Mouse (Mus musculus) heart, embryonic 10.5 days (tissue): Measurements from ENCODE around the gene Pde4d. TPM values are rescaled to one million over a fixed set of nuclear protein-coding genes. Genes with fewer than 3 reads are reported as not detected.

Experiments used
- DNase-seq: peaks from one replicate; pipeline ENCODE4 v3.0.0-alpha.2; 2017; ENCODE audit warnings: low spot score
- H3K27ac ChIP-seq: fragments of 300-500 bp; sonication (generic); 2 replicates; pipeline ENCODE4 v1.5.1; 2016; ENCODE audit warnings: mild to moderate bottlenecking
- H3K27me3 ChIP-seq: fragments of 300-500 bp; sonication (generic); 2 replicates; pipeline ENCODE4 v1.6.1; 2016; ENCODE audit warnings: mild to moderate bottlenecking; ENCODE audit not compliant: poor library complexity, insufficient read depth, severe bottlenecking
- H3K36me3 ChIP-seq: fragments of 300-500 bp; sonication (generic); 2 replicates; pipeline ENCODE4 v1.6.1; 2016; ENCODE audit warnings: mild to moderate bottlenecking, moderate library complexity
- H3K4me1 ChIP-seq: fragments of 300-500 bp; sonication (generic); 2 replicates; pipeline ENCODE4 v1.6.1; 2016; ENCODE audit warnings: mild to moderate bottlenecking
- H3K4me3 ChIP-seq: fragments of 300-500 bp; sonication (generic); 2 replicates; pipeline ENCODE4 v1.5.1; 2016; ENCODE audit warnings: mild to moderate bottlenecking, moderate library complexity
- H3K9me3 ChIP-seq: fragments of 300-500 bp; sonication (generic); 2 replicates; pipeline ENCODE4 v1.6.1; 2016; ENCODE audit warnings: mild to moderate bottlenecking, moderate library complexity
- WGBS: fragments of 180-500 bp; shearing (Covaris S2); methylation state at CpG from one replicate; pipeline ENCODE4 v1.1.7; 2016; 5-methylcytosine and 5-hydroxymethylcytosine counted together
- polyA plus RNA-seq: library from polyadenylated mRNA; unstranded; fragments of >200 nt; fragmentation: Nextera tagmentation; extraction: Ambion mirVana; gene quantifications from 2 replicates; pipeline ENCODE4 v1.2.1, GENCODE M21; 2016

Gene Pde4d
- polyA plus RNA-seq, 1 experiment from 2014 or later = 24.9 TPM

- H3K4me3 ChIP-seq = no peak overlapping the region
- no peaks in the 10 kb centered on the region for H3K9me3 ChIP-seq
- no peaks in the 10 kb centered on the region for H3K36me3 ChIP-seq
- no peaks in the 10 kb centered on the region for H3K4me1 ChIP-seq
- no peak overlapping the region for H3K27ac ChIP-seq
- 83% methylated on average over 18 of the region's 18 CpGs for WGBS
- no peak for DNase-seq
- H3K27me3 ChIP-seq = no peaks in the 10 kb centered on the region
Measured at GRCm38 (mm10) chr13:109546337-109546736, 1096.6 kb downstream of the Pde4d start.

DNA sequence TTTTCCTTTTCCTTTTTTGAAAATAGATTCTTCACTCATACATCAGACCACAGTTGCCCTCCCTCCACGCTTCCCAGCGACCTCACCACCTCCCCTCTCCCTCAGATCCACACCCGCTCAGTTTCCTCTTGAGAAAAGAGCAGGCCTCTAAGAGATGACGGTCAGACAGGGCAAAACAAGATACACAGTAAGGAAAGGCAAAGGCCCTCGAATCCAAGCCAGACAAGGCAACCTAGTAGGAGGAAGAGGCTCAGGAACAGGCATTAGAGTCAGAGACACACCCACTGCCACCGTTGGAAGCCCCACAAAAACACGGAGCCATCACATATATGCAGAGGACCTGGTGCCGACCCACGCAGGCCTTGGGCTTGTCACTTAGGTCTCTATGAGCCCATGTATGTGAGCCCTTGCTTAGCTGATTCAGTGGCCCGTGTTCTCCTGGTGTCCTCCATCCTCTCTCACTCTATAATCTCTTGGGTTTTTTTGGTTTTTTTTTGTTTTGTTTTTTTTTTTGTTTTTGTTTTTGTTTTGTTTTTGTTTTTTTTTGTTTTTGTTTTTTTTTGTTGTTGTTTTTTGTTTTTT lies 1097.3 kb downstream of the Pde4d start:
- H3K4me3 ChIP-seq = no peak overlapping the region
- no peak for DNase-seq
- H3K36me3 ChIP-seq = no peaks in the 10 kb centered on the region
- H3K27ac ChIP-seq = no peak overlapping the region
- WGBS = 73% methylated on average over 10 of the region's 10 CpGs
- no peaks in the 10 kb centered on the region for H3K9me3 ChIP-seq
- no peaks in the 10 kb centered on the region for H3K27me3 ChIP-seq
- H3K4me1 ChIP-seq = no peaks in the 10 kb centered on the region

GRCm38 (mm10) chr13:109547700-109548099 lies 1098.0 kb downstream of the Pde4d start:
- peak; percentile 86 for DNase-seq
- Histone ChIP-seq H3K9me3 (no peaks in the 10 kb centered on the region), H3K4me3 (no peak overlapping the region), H3K36me3 (no peaks in the 10 kb centered on the region), H3K27me3 (no peaks in the 10 kb centered on the region), H3K4me1 (no peaks in the 10 kb centered on the region), H3K27ac (no peak overlapping the region)
- 35% methylated on average over 6 of the region's 6 CpGs for WGBS

GRCm38 (mm10) chr13:109548263-109548662 lies 1098.5 kb downstream of the Pde4d start:
- Histone ChIP-seq H3K4me3 (no peak overlapping the region), H3K27ac (no peak overlapping the region), H3K27me3 (no peaks in the 10 kb centered on the region), H3K4me1 (no peaks in the 10 kb centered on the region), H3K9me3 (no peaks in the 10 kb centered on the region), H3K36me3 (no peaks in the 10 kb centered on the region)
- no peak for DNase-seq
- WGBS = 66% methylated on average over 5 of the region's 5 CpGs

DNA sequence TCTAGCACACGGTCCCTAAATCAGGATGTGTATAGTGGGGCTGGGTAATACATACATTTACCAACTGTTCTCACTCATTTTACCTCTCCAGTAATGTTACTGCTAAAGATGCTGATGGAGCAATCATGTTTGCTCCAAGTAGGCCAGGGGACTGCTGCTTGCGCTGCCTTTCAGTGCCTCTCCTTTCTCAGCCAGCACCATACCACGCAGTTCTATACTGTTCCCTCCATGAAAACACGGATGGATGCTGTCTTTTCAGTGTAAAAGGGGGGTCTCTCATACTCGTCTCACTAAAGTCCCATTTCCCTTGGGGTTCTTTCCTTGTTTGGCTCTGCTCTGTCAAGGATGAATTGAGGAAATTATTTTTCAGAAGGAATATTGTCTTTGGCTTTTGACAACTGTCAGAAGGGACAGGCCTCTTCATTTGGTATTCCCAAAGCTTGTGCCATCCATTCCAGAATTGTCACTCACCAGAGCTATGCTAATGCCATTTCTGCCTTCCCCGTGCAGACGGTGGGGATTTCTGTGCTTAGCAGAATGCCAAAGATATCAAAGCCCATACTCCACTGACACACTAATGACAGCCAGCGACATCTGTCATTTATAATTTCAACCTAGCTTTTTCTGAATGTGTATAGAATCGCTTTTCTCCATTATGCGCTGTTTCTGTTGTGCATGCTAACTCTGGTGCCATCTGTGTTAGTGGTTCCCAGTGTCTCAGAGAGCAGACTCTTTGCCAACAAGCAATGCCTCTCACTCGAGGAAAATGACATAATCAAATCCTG lies 1099.2 kb downstream of the Pde4d start:
- Histone ChIP-seq H3K27ac (no peak overlapping the region), H3K9me3 (no peaks in the 10 kb centered on the region), H3K4me3 (no peak overlapping the region), H3K36me3 (no peaks in the 10 kb centered on the region), H3K4me1 (no peaks in the 10 kb centered on the region), H3K27me3 (no peaks in the 10 kb centered on the region)
- no peak for DNase-seq
- WGBS = 74% methylated on average over 11 of the region's 11 CpGs

GRCm38 (mm10) chr13:109551836-109552235 lies 1102.1 kb downstream of the Pde4d start:
- DNase-seq = no peak
- Histone ChIP-seq H3K4me3 (no peak overlapping the region), H3K36me3 (no peaks in the 10 kb centered on the region), H3K27ac (no peak overlapping the region), H3K9me3 (no peaks in the 10 kb centered on the region), H3K27me3 (no peaks in the 10 kb centered on the region), H3K4me1 (no peaks in the 10 kb centered on the region)
- 59% methylated on average over 3 of the region's 3 CpGs for WGBS

DNA sequence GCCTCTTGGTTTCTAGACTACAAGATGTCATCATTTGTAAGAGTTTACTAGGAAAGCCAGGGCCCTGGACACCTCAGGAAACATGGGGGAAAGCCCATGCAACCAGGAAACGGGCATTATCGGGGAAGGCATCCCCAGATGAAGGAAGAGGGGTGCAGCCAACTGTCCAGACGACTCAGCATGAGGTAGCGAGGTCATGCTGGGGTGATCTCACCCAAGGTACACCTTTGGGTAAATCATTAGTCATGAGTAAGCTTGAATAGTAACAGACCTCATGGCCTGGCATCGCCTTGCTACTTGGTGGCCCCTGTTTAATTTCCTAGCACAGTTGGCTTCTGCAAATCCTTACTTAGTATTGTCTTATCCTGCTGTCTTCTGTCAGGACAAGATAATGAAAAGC lies 1105.8 kb downstream of the Pde4d start:
- Histone ChIP-seq H3K9me3 (no peaks in the 10 kb centered on the region), H3K27me3 (no peaks in the 10 kb centered on the region), H3K36me3 (no peaks in the 10 kb centered on the region), H3K4me3 (no peak overlapping the region), H3K4me1 (no peaks in the 10 kb centered on the region), H3K27ac (no peak overlapping the region)
- WGBS = 73% methylated on average over 5 of the region's 5 CpGs
- DNase-seq = no peak

GRCm38 (mm10) chr13:109556853-109557252 lies 1107.1 kb downstream of the Pde4d start:
- Histone ChIP-seq H3K36me3 (no peaks in the 10 kb centered on the region), H3K27me3 (no peaks in the 10 kb centered on the region), H3K4me1 (no peaks in the 10 kb centered on the region), H3K9me3 (no peaks in the 10 kb centered on the region), H3K4me3 (no peak overlapping the region), H3K27ac (no peak overlapping the region)
- no peak for DNase-seq
- 83% methylated on average over 4 of the region's 4 CpGs for WGBS

GRCm38 (mm10) chr13:109558341-109559257 lies 1108.9 kb downstream of the Pde4d start:
- 72% methylated on average over 12 of the region's 12 CpGs for WGBS
- no peak for DNase-seq
- H3K27ac ChIP-seq = no peak overlapping the region
- H3K4me3 ChIP-seq = no peak overlapping the region
- H3K9me3 ChIP-seq = no peaks in the 10 kb centered on the region
- H3K4me1 ChIP-seq = no peaks in the 10 kb centered on the region
- no peaks in the 10 kb centered on the region for H3K36me3 ChIP-seq
- H3K27me3 ChIP-seq = no peaks in the 10 kb centered on the region

DNA sequence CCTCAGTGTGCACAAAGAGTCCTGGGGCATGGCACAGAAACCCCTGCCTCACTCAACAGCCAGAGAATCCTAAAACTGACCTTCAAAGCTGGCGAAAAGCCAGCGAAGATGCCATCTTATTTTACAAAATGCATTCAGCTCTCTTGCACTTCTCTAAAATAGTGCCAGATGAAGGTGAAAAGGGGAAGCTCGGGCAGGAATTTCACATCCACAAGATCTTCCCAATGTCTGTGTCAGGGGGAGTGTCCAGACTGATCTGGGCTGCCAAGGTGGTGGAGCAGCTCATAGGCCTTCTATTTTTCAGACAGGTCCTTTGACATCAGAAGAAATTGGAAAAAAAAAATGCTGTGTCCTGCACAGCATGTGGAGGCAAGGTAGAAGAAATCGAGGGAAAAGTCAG lies 1110.5 kb downstream of the Pde4d start:
- 72% methylated on average over 4 of the region's 4 CpGs for WGBS
- no peak for DNase-seq
- no peak overlapping the region for H3K27ac ChIP-seq
- no peak overlapping the region for H3K4me3 ChIP-seq
- H3K36me3 ChIP-seq = no peaks in the 10 kb centered on the region
- H3K9me3 ChIP-seq = no peaks in the 10 kb centered on the region
- no peaks in the 10 kb centered on the region for H3K4me1 ChIP-seq
- no peaks in the 10 kb centered on the region for H3K27me3 ChIP-seq

GRCm38 (mm10) chr13:109568638-109569468 lies 1119.1 kb downstream of the Pde4d start:
- WGBS = 91% methylated on average over 20 of the region's 20 CpGs

DNA sequence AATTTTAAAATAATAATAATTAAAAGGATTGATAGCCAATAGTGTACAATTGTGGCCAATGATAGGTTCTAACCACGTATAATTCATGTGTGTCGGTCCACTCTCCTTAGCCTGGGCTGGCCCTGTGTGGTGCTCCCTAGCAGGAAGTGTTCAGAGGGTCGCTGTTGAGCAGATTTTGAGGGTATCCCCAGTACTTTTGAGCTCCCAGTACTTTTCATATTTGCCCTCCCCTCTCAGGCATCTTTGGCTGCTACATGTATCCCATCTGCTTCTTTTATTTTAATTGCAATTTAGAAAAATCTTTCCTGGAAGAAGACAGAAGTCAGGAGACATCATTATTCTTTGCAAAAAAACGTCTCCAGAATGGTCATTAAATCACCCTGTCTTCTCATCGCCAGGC lies 1119.7 kb downstream of the Pde4d start:
- 77% methylated on average over 5 of the region's 5 CpGs for WGBS
- Histone ChIP-seq H3K36me3 (no peaks in the 10 kb centered on the region), H3K4me1 (no peaks in the 10 kb centered on the region), H3K27me3 (no peaks in the 10 kb centered on the region), H3K4me3 (no peak overlapping the region), H3K27ac (no peak overlapping the region), H3K9me3 (no peaks in the 10 kb centered on the region)
- no peak for DNase-seq

More at GRCm38 (mm10) chr13:109568638-109569468, 1119.1 kb downstream of the Pde4d start:
- Histone ChIP-seq H3K4me1 (no peaks in the 10 kb centered on the region), H3K36me3 (no peaks in the 10 kb centered on the region), H3K27me3 (no peaks in the 10 kb centered on the region), H3K9me3 (no peaks in the 10 kb centered on the region), H3K27ac (no peak overlapping the region), H3K4me3 (no peak overlapping the region)
- no peak for DNase-seq
